18 mouse cellular contexts compared by ENCODE assay signal in the genomic region with DNA sequence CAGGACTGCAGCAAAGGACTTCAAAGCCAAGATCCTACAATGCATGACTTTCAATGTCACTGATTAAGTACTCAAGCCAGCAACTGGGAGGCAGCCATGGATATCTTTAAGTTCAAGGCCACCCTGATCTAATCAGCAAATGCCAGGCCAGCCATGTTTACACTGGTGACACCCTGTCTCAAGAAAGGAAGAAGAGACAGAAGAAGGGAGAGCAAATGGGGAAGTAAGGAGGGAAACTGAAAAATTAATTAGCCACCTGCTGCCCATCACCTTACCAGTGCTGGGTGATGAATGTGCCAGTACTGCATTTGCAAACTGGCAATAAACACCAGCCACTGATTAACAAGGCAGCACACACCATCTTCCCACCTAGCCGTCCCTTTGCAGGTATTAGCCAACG. TPM values are rescaled to one million over a fixed set of nuclear protein-coding genes. Genes with fewer than 3 reads are reported as not detected.
A peak's percentile ranks its signal among the peaks of the same experiment; 100 is the strongest.
DNase-seq lines count a peak whose midpoint lies in the region; ATAC-seq and TF ChIP-seq lines count a peak whose summit lies in the region.
"Had no signal": no experiment of that assay in that cellular context is flagged by ENCODE, and none has a peak within 500 bp of the region (broad histone marks: within the 10 kb centered on the region; RNA-seq: fewer than 3 reads in every experiment).

No protein-coding gene starts in this region.

- H3K4me2 ChIP-seq in liver, embryonic 13.5 days, result peak overlapping the region; percentile 30; the same call in 1 of the 2 replicates
- H3K4me2 ChIP-seq in midbrain, embryonic 11.5 days, result no peak overlapping the region
- H3K4me2 ChIP-seq: heart, embryonic 13.5 days; hindbrain, embryonic 13.5 days; midbrain, embryonic 13.5 days had no signal

- H3K36me3 ChIP-seq in liver, embryonic 13.5 days, result peaks cover 85% of the 10 kb centered on the region
- no peaks in the 10 kb centered on the region for H3K36me3 ChIP-seq in midbrain, embryonic 11.5 days (ENCODE audit: control insufficient read depth, insufficient read depth, low read length)

- peak overlapping the region; percentile 33; the same call in 1 of the 2 replicates for H3K9ac ChIP-seq in liver, embryonic 13.5 days
- no peak overlapping the region for H3K9ac ChIP-seq in midbrain, embryonic 11.5 days (ENCODE audit: low read length)
- H3K9ac ChIP-seq: heart, embryonic 13.5 days; hindbrain, embryonic 13.5 days; midbrain, embryonic 13.5 days had no signal

- no peak for TF ChIP-seq POLR2A in lung, adult 2 months (IDR thresholded peaks at IDR 0.05; ENCODE audit: borderline replicate concordance, extremely low read depth, low read depth, low read length)

- 70% methylated on average over 2 of the region's 2 CpGs for WGBS in liver, embryonic 13.5 days (ENCODE audit: insufficient replicate concordance)
- WGBS in midbrain, embryonic 11.5 days, result 92% methylated on average over 2 of the region's 2 CpGs
- 74% methylated on average over 2 of the region's 2 CpGs for WGBS in lung, adult 2 months

- TF ChIP-seq CTCF in lung, adult 2 months (IDR thresholded peaks at IDR 0.05; ENCODE audit: insufficient read depth, low read length), result no peak

- H3K27ac ChIP-seq in liver, embryonic 13.5 days, result peak overlapping the region; percentile 59
- no peak overlapping the region for H3K27ac ChIP-seq in midbrain, embryonic 11.5 days (ENCODE audit: low read depth, low read length)
- H3K27ac ChIP-seq: gastrocnemius, adult 2 months; hindbrain, embryonic 13.5 days; midbrain, embryonic 13.5 days had no signal

- no peaks in the 10 kb centered on the region for H3K9me3 ChIP-seq in liver, embryonic 13.5 days (replicated peaks)
- H3K9me3 ChIP-seq in midbrain, embryonic 11.5 days (ENCODE audit: control insufficient read depth, low read length), result no peaks in the 10 kb centered on the region
- H3K9me3 ChIP-seq: heart, embryonic 13.5 days; hindbrain, embryonic 13.5 days; midbrain, embryonic 13.5 days had no signal

- peak; percentile 75 for ATAC-seq in liver, embryonic 13.5 days (ENCODE audit: low read depth)
- ATAC-seq in midbrain, embryonic 11.5 days (ENCODE audit: low FRiP score), result no peak
- ATAC-seq: forebrain, embryonic 14.5 days; midbrain, embryonic 13.5 days had no signal

- no peaks in the 10 kb centered on the region for H3K27me3 ChIP-seq in liver, embryonic 13.5 days
- H3K27me3 ChIP-seq in midbrain, embryonic 11.5 days (ENCODE audit: control insufficient read depth, insufficient read depth, low read length), result no peaks in the 10 kb centered on the region
- H3K27me3 ChIP-seq: heart, embryonic 13.5 days; hindbrain, embryonic 13.5 days; midbrain, embryonic 13.5 days had no signal

- DNase-seq in adrenal gland, adult (ENCODE audit: inconsistent age in 2 of 2, low spot score in 1 of 2), result peak; percentile 71 to 87
- no peak for DNase-seq in adrenal gland, adult 18-20 months (ENCODE audit: low spot score in 2 of 2)
- peak; percentile 69 for DNase-seq in 416B (ENCODE audit: low read depth)
- peak; percentile 42 for DNase-seq in adrenal gland, postnatal 14 days
- no peak for DNase-seq in liver, embryonic 13.5 days
- no peak for DNase-seq in cerebellum, adult 9-10 months
- DNase-seq in midbrain, embryonic 11.5 days (ENCODE audit: low spot score, missing footprints), result no peak
- no peak for DNase-seq in lung, adult 2 months
- DNase-seq: cerebellum, adult 18-20 months; gastrocnemius, adult 2 months; kidney, adult 11 months; kidney, postnatal 25 days; layer of hippocampus, adult 9-11 months had no signal

- no peak overlapping the region for H3K4me3 ChIP-seq in liver, embryonic 13.5 days (replicated peaks)
- H3K4me3 ChIP-seq in midbrain, embryonic 11.5 days (ENCODE audit: low read depth, low read length), result no peak overlapping the region
- no peak overlapping the region for H3K4me3 ChIP-seq in lung, adult 2 months (replicated peaks; ENCODE audit: extremely low read depth, low read depth, low read length)
- H3K4me3 ChIP-seq: gastrocnemius, adult 2 months; heart, embryonic 13.5 days; hindbrain, embryonic 13.5 days; midbrain, embryonic 13.5 days; myocyte had no signal

- peaks cover 26% of the 10 kb centered on the region for H3K4me1 ChIP-seq in liver, embryonic 13.5 days (replicated peaks)
- H3K4me1 ChIP-seq in midbrain, embryonic 11.5 days (ENCODE audit: control insufficient read depth, insufficient read depth, low read length), result no peaks in the 10 kb centered on the region
- H3K4me1 ChIP-seq in lung, adult 2 months (ENCODE audit: control insufficient read depth, insufficient read depth, low read length), result peaks cover 4% of the 10 kb centered on the region
- H3K4me1 ChIP-seq: midbrain, embryonic 13.5 days had no signal

RNA-seq across cellular contexts. Expression of gene Fam120a, which starts 25.3 kb away (rescaled TPM):
- 100 to 1,000 TPM; 148 to 180 TPM for total RNA-seq in adrenal gland, adult 18-20 months (2021)
- 164 and 165 TPM in 2 replicates for total RNA-seq in adrenal gland, postnatal 14 days (2021)
- polyA plus RNA-seq in liver, embryonic 13.5 days (2015; fragmentation: Nextera tagmentation; extraction: Ambion mirVana), result 16.6 and 17.8 TPM in 2 replicates
- 17.1 and 19.3 TPM in 2 replicates for polyA plus RNA-seq in midbrain, embryonic 11.5 days (2014; fragmentation: Nextera tagmentation; extraction: Ambion mirVana)
- 58.5 and 64.0 TPM in 2 replicates for polyA plus RNA-seq in lung, adult 2 months (2012; rRNA removed)

Comparison
In these comparisons a context has a peak if more than half of its experiments do, and no peak if none do; other contexts are left out.
1. DNase-seq: peak in adrenal gland, adult (2 of 2), 416B (single experiment) and adrenal gland, postnatal 14 days (single experiment); none in adrenal gland, adult 18-20 months (0 of 2), liver, embryonic 13.5 days (single experiment), cerebellum, adult 9-10 months (single experiment), midbrain, embryonic 11.5 days (single experiment) and lung, adult 2 months (single experiment).